Mouse (Mus musculus) CD4-positive, CD25-positive, alpha-beta regulatory T cell, adult 9 weeks (primary cell): ENCODE results near the gene Plekha1. TPM values are rescaled to one million over a fixed set of nuclear protein-coding genes. Genes with fewer than 3 reads are reported as not detected.

Experiments
- polyA plus RNA-seq: library from polyadenylated mRNA; unstranded; fragments of 100-300 nt; shearing (Covaris generic); gene quantifications from one replicate; pipeline ENCODE4 v1.2.1, GENCODE M21; 2017

The Plekha1 gene
- polyA plus RNA-seq: 45.2 TPM

GRCm38 (mm10) chr7:130865613-130866591 is at the start of gene Plekha1:
TSS of gene Plekha1 (plus strand) at chr7:130865756.

DNA sequence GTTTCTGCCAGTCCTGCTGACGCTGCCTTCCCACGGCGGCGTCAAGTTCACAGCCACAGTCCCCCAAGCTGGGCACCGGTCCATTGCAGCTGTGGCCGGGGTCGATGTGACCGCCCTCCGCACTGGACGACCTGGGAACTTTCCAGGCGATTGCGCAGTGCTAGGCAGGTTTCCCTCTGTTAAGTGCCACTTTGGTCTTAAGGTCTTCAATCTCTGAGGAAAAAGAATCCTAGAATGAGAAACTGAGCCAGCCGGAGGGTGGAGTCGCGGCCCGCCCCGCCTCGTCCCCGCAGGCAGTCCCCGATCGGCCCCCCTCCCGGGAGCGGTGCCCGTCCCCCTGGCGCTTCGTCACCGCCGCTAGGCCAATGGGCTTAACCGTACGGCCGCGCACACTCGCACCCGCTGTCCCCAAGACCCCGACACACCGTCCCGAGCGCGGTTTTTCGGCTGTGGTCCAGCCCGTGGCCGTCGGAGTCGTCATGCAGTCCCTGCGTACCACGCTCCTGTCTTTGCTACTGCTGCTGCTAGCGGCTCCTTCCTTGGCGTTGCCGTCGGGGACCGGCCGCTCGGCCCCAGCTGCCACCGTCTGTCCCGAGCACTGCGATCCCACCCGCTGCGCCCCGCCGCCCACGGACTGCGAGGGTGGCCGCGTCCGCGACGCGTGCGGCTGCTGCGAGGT is 70.4 kb downstream of the Plekha1 start, which contains the start of gene Htra1:
Gene Htra1 (plus strand): TSS at position 319 of the 679 bp plus-strand sequence.

Other genes starting within 250 kb of the Plekha1 start
- gene Btbd16, start 91.7 kb upstream of the Plekha1 start, polyA plus RNA-seq: 8.9 TPM
- gene Htra1, start 70.4 kb downstream of the Plekha1 start, polyA plus RNA-seq: not detected
- 0.35 TPM for gene Dmbt1, start 166.3 kb downstream of the Plekha1 start, polyA plus RNA-seq